Mouse (Mus musculus): ENCODE measurements at regions not wholly inside any gene's neighbourhood (a gene's known extent, or its start where the extent isn't known, plus 50 kb on each side); places are given as distances from the start of the nearest gene placed in this dataset.

DNA sequence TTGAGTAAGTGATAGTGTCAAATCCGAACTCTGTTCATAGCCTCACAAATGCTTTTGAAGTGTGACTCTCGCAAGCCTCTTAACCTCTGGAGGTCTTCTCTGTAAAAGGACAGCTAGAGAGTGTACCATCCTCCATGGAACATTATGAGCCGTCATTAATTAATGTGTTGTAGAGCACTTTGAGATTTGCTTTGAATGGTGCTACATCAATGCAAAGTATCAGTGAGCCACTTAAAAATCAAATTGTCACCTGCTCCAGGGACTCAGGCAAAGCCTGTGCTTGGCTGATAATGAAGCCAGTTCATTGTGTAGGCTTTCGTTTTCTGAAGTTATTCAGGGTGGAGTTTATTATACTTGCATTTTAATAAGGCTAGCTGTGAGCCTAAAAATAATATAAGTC is 801.8 kb upstream of the B3galt2 start:
- no peaks in the 10 kb centered on the region for H3K27me3 ChIP-seq (ENCODE audit: control insufficient read depth, insufficient read depth, low read length)
- no peak overlapping the region for H3K27ac ChIP-seq (ENCODE audit: insufficient read depth, low read length)
- H3K4me3 ChIP-seq (replicated peaks; ENCODE audit: insufficient read depth, low read depth, low read length) = no peak overlapping the region
- TF ChIP-seq POLR2A (IDR thresholded peaks at IDR 0.05; ENCODE audit: borderline replicate concordance, insufficient read depth, low read length) = no peak
- TF ChIP-seq CTCF (IDR thresholded peaks at IDR 0.05; ENCODE audit: borderline replicate concordance, insufficient read depth, low read depth, low read length) = no peak
- H3K4me1 ChIP-seq (ENCODE audit: control insufficient read depth, insufficient read depth, low read length) = no peaks in the 10 kb centered on the region
- DNase-seq = no peak
- 84% methylated on average over 4 of the region's 4 CpGs for WGBS

DNA sequence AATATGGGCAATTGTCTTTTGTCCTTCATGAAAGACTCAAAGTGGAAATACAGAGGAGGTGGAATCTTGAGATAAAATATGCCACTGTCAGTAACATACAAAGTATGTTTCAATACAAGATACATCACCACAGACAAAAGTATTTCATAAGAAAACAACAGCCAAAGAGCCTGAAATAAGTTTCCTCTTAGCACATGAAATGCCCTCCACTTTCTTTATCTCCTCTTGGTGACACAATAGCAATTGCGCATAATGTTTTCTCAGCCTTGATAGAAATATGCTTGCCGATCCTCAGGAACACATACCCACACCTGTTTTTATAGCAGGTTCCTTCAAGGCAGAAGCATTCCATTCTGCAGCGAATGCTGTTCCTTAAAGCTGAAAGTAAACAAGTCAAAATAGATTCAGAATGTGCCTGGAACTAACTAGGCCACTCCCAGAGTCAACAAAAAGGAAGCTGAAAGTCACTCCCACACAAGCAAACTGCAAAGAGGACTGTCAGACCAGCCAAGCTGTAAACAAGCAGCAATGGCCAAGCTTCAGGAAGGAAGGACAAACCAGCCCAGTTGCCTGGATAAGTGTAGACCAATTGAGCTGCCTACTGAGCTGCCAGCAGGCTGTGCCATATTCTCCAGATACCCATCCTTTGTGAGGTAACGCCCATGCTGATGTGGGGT is 773.3 kb upstream of the B3galt2 start:
- Histone ChIP-seq H3K27me3 (ENCODE audit: control insufficient read depth, insufficient read depth, low read length) (no peaks in the 10 kb centered on the region), H3K27ac (ENCODE audit: insufficient read depth, low read length) (no peak overlapping the region), H3K4me1 (ENCODE audit: control insufficient read depth, insufficient read depth, low read length) (no peaks in the 10 kb centered on the region), H3K4me3 (replicated peaks; ENCODE audit: insufficient read depth, low read depth, low read length) (no peak overlapping the region)
- 83% methylated on average over 4 of the region's 4 CpGs for WGBS
- DNase-seq = no peak
- TF ChIP-seq POLR2A (IDR thresholded peaks at IDR 0.05; ENCODE audit: borderline replicate concordance, insufficient read depth, low read length) (no peak), CTCF (IDR thresholded peaks at IDR 0.05; ENCODE audit: borderline replicate concordance, insufficient read depth, low read depth, low read length) (no peak)

DNA sequence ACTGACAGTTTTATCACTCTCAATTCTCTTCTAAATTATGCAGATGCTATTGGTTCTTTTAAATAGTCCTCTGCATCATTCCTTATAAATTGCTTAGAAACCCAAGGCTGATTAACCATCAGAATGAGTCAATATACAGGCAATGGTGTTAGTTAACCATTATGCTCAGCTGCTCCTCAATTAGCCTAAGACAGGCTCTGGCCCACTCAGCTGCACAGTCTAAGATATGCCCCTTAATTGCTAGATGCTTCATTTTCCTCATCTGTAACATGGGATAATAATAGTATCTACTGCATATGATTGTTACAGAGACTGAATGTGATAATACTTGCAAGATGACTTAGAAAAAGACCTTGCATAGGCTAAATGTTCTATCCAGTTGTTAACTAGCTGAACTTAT is 748.6 kb upstream of the B3galt2 start:
- no peak for DNase-seq
- Histone ChIP-seq H3K27ac (ENCODE audit: insufficient read depth, low read length) (no peak overlapping the region), H3K27me3 (ENCODE audit: control insufficient read depth, insufficient read depth, low read length) (no peaks in the 10 kb centered on the region), H3K4me1 (ENCODE audit: control insufficient read depth, insufficient read depth, low read length) (no peaks in the 10 kb centered on the region), H3K4me3 (replicated peaks; ENCODE audit: insufficient read depth, low read depth, low read length) (no peak overlapping the region)
- TF ChIP-seq CTCF (IDR thresholded peaks at IDR 0.05; ENCODE audit: borderline replicate concordance, insufficient read depth, low read depth, low read length) (no peak), POLR2A (IDR thresholded peaks at IDR 0.05; ENCODE audit: borderline replicate concordance, insufficient read depth, low read length) (no peak)

DNA sequence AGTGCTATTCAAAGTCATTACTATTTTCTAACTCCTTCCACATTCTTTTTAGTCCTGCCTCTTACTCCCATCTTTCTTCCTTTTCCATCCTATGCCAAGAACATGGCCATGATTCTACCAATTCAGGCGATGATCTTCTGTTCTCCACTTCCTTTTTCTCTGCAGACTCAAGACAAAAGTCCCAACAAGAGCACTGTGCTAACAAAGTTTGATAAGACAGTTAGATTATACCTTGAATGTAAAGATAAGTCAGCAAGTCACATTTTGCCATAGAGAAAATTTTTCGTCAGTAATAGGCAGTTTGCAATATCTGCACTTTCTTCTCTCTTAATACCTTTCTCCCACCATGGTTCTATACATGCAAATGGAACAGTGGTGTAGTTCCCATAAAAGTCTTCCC is 747.3 kb upstream of the B3galt2 start:
- Histone ChIP-seq H3K4me3 (replicated peaks; ENCODE audit: insufficient read depth, low read depth, low read length) (no peak overlapping the region), H3K27ac (ENCODE audit: insufficient read depth, low read length) (no peak overlapping the region), H3K27me3 (ENCODE audit: control insufficient read depth, insufficient read depth, low read length) (no peaks in the 10 kb centered on the region), H3K4me1 (ENCODE audit: control insufficient read depth, insufficient read depth, low read length) (no peaks in the 10 kb centered on the region)
- TF ChIP-seq CTCF (IDR thresholded peaks at IDR 0.05; ENCODE audit: borderline replicate concordance, insufficient read depth, low read depth, low read length) (no peak), POLR2A (IDR thresholded peaks at IDR 0.05; ENCODE audit: borderline replicate concordance, insufficient read depth, low read length) (no peak)
- DNase-seq = no peak
- WGBS = 89% methylated on average over 2 of the region's 2 CpGs

DNA sequence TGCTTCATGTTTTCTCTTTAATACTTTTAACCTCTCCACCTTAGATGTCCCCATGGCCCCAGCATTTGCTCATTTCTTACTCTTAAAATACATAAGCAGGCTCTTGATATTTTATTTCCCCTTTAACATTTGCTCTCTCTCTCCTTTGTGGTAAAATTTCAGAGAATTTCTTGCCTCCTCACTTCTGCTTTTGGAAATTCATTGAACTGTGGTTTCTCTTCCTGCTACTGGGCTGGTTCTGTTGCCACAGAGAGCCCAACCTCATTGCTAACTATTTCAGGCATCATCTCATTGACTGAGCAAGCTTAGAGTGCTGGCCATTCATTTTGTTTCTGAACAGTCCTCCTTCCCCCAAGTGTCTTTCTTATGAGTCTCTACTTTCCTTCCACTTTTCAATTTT is 746.3 kb upstream of the B3galt2 start:
- no peak for TF ChIP-seq CTCF (IDR thresholded peaks at IDR 0.05; ENCODE audit: borderline replicate concordance, insufficient read depth, low read depth, low read length)
- no peak for TF ChIP-seq POLR2A (IDR thresholded peaks at IDR 0.05; ENCODE audit: borderline replicate concordance, insufficient read depth, low read length)

DNA sequence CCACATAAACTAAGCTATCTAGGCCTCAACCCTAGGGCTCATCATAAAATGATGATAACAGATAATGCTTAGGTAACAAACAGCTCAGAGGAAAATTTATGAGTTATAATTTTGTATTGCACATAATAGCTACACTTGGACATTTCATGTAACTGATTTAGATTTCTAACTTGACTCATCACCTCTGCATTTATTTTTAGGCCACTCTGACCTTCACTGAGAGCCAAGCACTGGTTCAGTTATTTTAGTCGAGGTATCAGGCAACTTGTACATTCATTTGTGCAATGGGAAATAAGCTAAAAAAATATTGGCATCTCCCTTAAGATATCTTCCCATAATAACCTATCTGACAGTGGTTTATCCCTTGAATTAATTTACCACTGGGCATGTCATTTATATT is 745.4 kb upstream of the B3galt2 start:
- H3K27me3 ChIP-seq (ENCODE audit: control insufficient read depth, insufficient read depth, low read length) = no peaks in the 10 kb centered on the region
- no peaks in the 10 kb centered on the region for H3K4me1 ChIP-seq (ENCODE audit: control insufficient read depth, insufficient read depth, low read length)
- 58% methylated on average over 1 of the region's 1 CpGs for WGBS
- H3K4me3 ChIP-seq (replicated peaks; ENCODE audit: insufficient read depth, low read depth, low read length) = no peak overlapping the region
- no peak for TF ChIP-seq POLR2A (IDR thresholded peaks at IDR 0.05; ENCODE audit: borderline replicate concordance, insufficient read depth, low read length)
- no peak for TF ChIP-seq CTCF (IDR thresholded peaks at IDR 0.05; ENCODE audit: borderline replicate concordance, insufficient read depth, low read depth, low read length)
- no peak for DNase-seq
- no peak overlapping the region for H3K27ac ChIP-seq (ENCODE audit: insufficient read depth, low read length)

More for the DNA sequence above, 746.3 kb upstream of the B3galt2 start:
- Histone ChIP-seq H3K27ac (ENCODE audit: insufficient read depth, low read length) (no peak overlapping the region), H3K4me3 (replicated peaks; ENCODE audit: insufficient read depth, low read depth, low read length) (no peak overlapping the region), H3K27me3 (ENCODE audit: control insufficient read depth, insufficient read depth, low read length) (no peaks in the 10 kb centered on the region), H3K4me1 (ENCODE audit: control insufficient read depth, insufficient read depth, low read length) (no peaks in the 10 kb centered on the region)
- no peak for DNase-seq

DNA sequence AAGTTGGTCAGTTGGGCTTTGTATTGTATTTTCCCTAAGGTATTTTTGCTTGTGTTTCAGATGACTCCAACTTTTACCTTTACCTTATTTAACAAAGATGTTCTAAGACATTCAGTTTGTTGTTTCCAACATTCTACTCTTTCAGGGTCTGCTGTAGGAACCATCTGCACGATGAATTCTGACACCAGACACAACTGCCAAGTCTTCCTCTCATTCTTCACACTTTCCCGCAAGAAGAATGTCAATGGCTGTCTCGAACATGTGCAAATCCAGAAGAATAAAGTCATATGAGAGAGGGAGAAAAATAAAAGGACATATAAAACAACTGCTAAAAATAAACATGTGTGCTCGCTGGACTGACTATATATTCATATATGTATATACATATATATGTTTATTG is 730.6 kb upstream of the B3galt2 start:
- no peaks in the 10 kb centered on the region for H3K4me1 ChIP-seq (ENCODE audit: control insufficient read depth, insufficient read depth, low read length)
- no peak overlapping the region for H3K4me3 ChIP-seq (replicated peaks; ENCODE audit: insufficient read depth, low read depth, low read length)
- DNase-seq = no peak
- 84% methylated on average over 4 of the region's 4 CpGs for whole genome bisulfite sequencing
- H3K27ac ChIP-seq (ENCODE audit: insufficient read depth, low read length) = no peak overlapping the region
- H3K27me3 ChIP-seq (ENCODE audit: control insufficient read depth, insufficient read depth, low read length) = no peaks in the 10 kb centered on the region
- TF ChIP-seq CTCF (IDR thresholded peaks at IDR 0.05; ENCODE audit: borderline replicate concordance, insufficient read depth, low read depth, low read length) (no peak), POLR2A (IDR thresholded peaks at IDR 0.05; ENCODE audit: borderline replicate concordance, insufficient read depth, low read length) (no peak)

DNA sequence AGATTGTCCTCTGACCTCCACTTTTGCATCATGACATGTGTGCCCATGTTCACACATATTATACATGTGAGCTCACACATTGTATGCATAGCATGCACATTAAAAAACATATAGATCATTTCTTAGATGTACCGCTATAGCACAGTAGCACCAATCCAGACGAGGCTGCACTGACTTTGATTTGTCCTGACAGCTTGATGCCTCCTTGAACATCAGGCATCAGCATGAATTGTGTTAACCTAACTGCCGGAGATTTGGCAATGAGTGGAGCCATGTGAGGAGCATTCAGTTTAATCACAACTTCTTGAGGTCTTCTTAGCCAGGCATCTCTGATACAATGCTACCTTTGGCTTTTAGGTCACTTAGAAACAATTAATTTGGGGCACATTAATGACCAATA is 683.8 kb upstream of the B3galt2 start:
- Histone ChIP-seq H3K4me3 (replicated peaks; ENCODE audit: insufficient read depth, low read depth, low read length) (no peak overlapping the region), H3K27ac (ENCODE audit: insufficient read depth, low read length) (no peak overlapping the region), H3K4me1 (ENCODE audit: control insufficient read depth, insufficient read depth, low read length) (no peaks in the 10 kb centered on the region), H3K27me3 (ENCODE audit: control insufficient read depth, insufficient read depth, low read length) (no peaks in the 10 kb centered on the region)
- DNase-seq = no peak
- TF ChIP-seq POLR2A (IDR thresholded peaks at IDR 0.05; ENCODE audit: borderline replicate concordance, insufficient read depth, low read length) (no peak), CTCF (IDR thresholded peaks at IDR 0.05; ENCODE audit: borderline replicate concordance, insufficient read depth, low read depth, low read length) (no peak)
- WGBS = 33% methylated on average over 3 of the region's 3 CpGs

Data from cerebellum, adult 2 months (tissue).